Mouse (Mus musculus): ENCODE results near the gene Bcam.

The Bcam gene

DNA sequence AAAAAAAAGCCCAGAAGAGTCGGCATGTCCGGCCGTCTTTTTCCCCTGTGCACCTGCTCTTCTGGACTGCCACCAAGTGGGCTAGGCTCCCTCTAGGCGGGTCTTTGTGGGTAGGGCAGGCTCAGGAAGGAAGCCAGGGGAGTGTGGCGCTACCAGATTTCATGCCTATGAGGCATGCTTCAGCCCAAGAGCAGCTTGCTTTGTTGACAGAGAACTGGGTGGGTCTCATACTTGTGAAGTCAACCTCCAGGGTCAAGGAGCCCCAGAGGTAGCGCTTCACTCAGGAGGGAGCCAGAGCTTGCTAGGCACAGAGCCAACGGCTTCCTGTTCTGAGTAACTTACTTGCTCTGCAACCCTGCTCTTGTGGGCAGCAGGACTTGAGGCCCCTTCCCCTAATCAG lies 17.2 kb downstream of the Bcam start:
- DNase-seq (ENCODE audit: low spot score in 2 of 2), result no peak

DNA sequence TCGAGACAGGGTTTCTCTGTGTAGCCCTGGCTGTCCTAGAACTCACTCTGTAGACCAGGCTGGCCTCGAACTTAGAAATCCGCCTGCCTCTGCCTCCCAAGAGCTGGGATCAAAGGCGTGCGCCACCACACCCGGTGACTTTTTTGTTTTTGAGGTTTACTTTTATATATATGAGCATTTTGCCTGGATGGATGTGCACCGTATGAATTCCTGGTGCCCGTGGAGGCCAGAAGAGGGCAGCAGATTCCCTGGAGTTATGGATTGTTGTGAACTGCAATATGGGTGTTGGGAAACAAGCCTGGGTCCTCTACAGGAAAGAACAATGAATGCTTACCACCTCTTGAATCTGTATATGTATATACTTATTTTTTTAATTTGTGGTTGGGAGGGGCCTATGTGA lies 18.2 kb downstream of the Bcam start:
- no peak for DNase-seq (ENCODE audit: low spot score in 2 of 2)

DNA sequence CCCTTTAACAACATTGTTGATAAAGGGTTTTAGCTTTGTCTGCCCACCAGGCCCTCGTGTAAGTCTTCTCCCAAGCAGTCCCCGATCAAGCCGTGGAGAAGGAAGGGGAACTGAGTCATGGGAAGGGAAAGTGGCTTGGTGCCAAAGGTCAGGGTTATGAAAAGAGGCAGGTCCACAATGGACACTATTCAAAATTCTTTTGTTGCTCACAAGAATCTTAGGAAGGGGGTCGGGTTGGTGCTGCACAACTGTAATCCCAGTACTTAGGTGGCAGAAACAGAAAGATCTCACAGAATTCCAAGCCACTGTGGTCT lies 19.8 kb downstream of the Bcam start:
- DNase-seq (ENCODE audit: low spot score in 2 of 2), result no peak

DNA sequence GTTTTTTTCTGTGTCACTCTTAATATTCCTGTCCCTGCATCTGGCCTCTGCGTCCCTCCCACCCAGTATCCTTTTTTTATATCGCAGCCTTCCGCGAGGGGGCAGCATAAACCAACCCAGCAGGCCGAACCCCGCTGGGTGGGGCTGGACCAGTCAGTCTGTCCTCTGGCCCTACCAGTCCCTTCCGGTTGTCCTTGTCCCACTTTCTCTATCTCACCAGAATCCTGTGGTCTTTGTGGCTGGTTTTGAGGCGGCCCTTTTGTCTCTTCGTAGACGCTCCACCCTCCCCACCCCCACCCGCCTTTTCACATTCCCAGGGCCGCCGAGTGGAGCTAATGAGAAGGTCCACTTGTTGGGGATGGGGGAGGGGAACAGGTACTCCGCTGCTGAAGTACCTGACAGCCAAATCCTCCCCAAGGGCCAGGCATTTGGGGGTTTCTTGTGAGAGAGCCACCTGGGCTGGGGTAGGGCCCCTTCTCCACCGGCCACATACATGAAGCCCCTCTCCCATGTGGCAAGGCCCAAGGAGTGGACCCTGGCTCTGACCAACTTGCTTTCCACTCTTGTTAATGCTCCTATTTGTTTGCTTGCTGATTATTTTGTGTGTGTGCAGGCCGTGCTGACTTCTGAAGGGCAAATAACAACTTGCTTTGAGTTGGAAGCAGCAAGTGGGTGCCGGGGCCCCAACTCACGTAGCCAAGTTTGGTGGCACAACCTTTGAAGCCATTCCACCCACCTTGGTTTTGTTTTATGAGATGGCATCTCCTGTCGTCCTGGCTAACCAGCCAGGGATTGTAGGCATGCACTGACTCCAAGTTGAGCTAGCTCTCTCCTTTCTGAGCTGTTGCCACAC lies 20.4 kb downstream of the Bcam start, which contains the start of gene Nectin2:
TSS of gene Nectin2 (minus strand) at position 267 of the 853 bp plus-strand sequence.
- peak; percentile 76 to 83 for DNase-seq (ENCODE audit: low spot score in 2 of 2)

DNA sequence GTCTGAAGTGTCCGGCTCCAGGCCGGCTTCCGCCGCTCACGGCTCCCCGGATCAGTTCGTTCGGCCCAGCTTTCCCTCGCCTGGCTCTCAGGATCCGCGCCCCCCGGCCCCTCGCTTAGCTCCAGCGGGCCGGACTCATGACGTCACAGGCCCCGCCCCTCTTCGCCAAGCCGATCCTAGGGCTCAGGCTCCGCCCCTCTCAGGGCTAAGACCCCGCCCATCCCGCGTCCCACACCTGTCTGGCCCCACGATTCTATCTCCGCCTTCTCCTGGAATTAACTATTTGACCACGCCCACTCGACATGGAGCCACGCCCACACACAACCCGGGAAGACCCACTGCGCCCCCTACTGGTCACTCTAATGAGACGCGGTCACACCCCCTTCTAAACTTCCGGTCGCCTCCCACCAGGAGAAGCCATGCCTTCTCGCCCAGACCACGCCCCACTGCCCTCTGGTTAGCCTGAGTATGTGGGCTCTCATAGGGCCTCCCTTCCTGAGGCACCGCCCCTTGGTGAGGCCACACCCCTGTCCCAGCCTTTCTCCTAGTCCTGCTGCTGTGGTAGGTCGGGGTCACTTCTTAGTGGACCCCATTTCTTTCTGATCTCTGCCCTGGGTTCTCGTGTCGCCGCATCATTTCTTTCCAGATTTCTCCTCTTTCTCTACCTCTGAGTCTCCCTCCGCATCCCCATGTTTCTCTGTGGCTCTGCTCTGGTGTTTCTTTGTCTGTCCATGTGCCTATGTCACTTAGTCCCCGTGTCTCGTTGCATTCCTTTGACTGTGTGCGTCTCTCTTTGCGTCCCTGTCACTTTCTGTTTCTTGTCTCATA lies 21.2 kb downstream of the Bcam start:
- DNase-seq (ENCODE audit: low spot score in 2 of 2), result peak; percentile 89

DNA sequence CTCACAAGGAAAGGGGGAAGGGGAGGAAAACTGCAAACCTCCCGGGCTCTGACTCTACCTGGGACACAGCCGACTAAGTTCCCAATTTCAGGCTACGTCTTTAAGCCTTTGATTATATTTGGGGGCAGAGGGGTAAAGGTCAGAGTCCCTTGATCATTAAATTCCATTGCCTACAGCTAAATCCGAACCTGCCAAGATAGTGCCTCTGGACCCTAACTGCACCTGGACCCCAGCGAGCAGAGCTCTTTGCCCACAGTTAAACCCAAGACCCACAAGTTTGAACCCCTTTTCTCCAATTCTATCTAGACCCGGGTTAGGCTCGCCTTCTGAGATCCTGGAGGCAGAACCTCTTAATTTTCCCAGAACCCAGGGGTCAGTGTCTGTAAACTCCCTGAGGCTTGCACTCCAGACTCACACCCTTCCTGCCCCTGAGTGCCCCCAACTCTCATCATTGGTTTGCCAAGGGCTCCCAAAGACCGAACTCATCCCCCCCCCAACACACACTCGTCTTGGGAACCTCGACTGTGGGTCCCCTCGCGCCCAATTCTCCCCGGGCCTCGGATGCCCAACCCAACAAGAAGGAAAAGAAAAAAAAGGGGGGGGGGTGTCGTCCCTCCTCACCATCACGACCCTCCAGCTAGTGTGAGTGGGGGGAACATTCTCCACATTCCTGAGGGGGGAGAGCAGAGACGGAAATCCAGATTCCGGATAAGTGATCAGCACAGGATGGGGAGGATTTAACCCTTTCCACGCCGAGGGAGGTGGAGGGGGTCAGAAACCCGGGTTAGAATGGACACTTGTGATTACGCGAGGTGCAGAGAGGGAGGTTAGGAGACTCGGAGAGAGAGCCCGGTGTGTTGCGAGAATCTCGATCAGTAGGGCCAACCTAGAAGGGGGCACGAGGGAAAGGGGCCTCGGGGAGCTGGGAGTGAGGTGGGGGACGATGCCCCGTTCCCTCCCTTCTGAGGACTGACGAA lies 22.3 kb downstream of the Bcam start:
- no peak for DNase-seq (ENCODE audit: low spot score in 2 of 2)

DNA sequence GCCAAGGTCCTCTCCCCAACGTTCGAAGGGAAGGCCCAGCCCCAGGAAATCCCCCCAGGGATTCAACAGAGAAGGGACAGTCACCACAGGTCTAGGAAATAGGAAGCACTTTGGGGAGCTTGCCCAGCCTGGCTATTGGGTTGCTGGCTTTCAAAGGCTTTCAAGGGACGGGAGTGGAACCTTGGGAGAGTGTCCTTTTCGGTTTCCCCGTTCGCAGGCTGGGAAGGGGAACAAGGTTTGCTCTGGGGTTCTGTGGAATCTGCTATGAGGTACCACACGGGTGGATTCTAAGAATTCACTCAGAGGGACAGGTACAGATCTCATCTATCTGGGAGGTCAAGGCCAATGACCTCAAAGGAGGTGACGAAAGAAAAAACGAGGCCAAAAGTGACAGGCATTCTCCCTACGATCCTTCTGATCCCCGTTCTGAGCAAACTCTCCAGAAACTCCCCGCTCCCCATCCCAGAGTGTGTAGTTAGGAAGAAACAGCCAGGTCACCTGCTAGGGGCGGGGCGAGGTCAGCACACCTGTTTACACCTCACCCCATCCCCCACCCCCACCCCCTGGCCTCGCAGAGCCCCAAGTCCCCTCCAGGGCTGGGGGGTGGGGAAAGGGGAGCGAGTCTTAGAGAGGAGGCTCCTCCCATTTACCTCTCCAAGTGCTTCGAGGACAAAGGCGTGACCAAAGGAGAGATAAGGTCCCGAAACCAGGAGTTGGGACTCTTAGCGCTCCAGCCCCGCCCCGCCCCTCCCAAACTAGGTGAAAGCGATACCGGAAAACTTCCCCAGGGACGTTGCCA lies 23.2 kb downstream of the Bcam start:
- no peak for DNase-seq (ENCODE audit: low spot score in 2 of 2)

DNA sequence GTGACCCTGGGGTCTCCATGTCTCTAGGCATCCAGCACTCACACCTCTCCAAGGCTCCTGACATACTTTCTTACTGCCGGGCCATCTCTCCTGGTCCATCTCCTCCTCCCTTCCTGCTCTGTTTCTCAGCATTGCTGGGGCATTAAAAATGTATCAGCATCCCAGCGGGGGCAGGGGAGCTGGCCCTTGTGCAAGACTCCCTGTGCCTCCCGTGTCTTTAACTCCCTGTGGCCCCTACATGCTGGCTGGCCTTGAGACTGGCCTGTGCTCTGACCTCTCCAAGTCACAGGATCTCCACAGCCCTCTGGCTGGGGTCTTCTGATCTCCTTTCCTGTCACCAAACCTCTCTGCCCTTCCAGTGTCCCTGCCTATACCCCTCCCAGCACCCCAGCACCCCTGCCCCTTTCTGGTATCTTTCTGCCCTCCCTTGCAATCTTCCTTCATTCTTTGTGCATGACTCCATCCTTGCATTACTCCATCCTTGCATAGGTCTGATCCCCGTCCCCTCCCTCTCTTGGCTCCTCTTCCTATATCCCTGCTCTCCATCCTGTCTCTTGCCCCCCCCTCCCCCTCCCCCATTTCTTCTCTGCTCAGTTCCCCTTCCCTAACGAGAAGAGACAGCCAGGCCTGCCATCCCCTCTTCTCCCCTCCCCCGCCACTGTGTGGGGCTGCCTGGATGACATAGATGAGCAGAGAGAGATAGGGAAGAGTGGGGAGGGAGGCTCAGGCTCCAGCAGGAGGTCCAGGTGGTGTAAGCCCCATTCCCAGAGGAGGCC lies 24.2 kb downstream of the Bcam start:
- no peak for DNase-seq (ENCODE audit: low spot score in 2 of 2)

DNA sequence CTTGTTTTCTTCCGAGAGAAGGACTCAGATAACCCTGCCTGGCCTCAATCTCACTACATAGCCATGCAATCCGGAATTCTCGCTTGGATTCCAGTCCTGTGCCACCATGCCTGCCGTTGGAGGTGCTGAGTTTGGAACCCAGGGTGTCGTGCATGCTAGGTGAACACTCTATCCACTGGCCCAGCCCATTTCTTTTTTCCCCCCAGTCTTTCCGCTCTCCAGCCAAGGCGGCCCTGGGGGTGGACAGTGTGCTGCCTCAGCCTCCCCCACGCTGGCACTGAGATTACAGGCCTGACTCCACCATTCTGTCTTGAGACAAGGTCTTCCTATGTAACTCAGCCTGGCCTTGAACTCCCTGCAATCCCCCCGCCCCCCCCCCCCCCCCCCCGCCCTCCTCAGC lies 24.8 kb downstream of the Bcam start:
- no peak for DNase-seq (ENCODE audit: low spot score in 2 of 2)

DNA sequence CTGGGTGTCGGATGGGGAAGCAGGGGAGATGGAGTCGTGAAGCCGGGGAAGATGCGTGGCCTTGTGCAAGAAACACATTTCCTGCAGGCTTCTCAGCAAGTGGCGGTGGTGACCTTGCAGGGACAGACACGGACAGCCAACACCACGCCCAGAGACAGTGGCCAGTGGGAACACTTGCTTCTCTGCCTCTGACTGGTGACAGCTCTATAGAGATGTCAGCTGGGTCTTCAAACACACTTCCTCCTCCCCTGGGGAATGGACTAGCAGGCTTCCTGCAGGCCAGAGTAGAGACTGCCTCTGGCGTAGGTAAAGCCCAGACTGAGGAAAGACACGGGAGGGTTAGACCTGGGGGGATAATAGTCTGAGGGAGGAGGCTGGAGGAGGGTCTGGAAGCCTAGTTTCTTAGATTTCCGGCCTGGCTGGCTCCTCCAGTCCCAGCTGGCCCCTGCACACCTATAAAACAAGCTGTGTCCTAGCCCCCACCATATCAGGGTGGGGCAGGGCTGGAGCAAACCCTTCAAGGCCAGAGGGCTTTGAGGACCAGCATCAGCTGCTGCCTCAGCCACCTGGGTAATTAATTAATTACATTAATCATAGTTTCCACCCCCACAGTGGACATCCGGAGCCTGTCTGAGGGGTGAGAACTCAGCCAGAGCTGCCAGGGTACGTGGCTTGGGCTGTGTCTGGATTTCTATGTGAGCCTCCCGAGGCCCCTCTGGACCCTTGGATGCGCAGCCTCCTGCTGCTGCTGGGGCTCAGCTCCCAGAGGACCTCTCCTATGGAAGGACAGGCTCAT lies 26.0 kb downstream of the Bcam start:
- DNase-seq (ENCODE audit: low spot score in 2 of 2), result no peak

DNA sequence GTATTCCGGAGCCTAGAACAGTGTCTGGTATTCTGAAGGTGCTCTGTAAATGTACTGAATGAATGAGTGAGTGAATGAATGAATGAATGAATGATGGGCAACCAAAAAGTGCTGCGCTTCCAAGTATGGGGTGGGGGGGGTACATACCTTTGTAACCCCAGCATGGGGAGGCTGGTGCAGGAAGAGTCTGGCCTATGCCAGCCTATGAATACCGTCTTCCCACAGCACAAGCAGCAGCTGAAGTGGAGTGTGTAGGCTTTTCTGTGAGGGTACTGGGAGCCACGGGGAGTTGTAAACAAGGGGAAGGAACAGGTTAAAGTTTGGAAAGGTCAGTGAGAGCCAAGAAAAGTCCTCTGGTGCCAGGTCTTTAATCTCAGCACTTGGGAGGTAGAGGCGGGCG lies 27.0 kb downstream of the Bcam start:
- no peak for DNase-seq (ENCODE audit: low spot score in 2 of 2)

DNA sequence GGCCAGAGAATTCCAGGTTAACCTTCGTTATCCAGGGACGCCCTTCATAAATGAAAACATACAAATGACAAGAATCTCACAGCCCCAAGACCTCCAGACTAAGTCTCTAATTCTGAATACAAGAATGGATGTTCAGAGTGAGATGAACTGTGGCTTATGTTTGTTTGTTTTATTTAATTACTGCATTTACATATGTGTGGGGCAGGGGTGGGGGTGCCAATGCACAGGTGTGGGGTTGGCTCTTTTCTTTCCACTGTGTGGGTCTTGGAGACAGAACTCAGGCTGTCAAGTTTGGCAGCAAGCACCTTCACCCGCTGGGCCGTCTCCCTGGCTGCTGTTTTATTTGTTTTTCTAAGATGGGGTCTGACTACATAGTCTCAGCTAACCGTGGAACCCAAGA lies 28.3 kb downstream of the Bcam start:
- no peak for DNase-seq (ENCODE audit: low spot score in 2 of 2)

DNA sequence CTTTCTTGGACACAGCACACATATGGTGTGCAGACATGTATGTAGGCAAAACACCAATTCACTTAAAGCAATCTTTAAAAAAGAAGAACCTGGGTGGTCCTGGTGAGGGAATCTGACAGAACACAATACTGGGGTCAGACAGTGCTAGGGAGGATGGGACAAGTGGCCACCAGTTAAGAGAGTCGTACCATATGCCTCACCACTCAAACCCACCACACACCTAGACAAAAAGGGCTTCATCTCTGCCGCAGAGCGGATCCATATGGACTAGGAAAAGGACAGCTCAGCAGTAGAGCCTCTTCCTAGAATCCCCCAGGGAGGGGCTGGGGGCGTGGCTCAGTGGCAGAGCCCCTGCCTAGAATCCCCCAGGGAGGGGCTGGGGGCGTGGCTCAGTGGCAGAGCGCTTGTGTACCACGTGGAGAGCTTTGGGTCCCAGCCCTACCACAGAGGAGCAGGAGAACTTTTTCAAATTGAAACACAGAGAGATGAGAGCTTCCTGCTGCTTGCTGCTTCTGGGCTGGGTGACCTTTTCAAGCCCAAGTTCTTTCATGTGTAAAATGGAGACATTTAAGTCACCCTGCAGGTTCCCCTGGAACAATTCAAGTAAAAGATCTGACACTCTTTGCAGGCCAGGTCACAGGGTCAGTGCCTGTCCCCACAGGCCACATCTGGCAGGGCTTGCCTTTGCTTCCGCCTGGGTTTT lies 29.3 kb downstream of the Bcam start:
- DNase-seq (ENCODE audit: low spot score in 2 of 2), result no peak

DNA sequence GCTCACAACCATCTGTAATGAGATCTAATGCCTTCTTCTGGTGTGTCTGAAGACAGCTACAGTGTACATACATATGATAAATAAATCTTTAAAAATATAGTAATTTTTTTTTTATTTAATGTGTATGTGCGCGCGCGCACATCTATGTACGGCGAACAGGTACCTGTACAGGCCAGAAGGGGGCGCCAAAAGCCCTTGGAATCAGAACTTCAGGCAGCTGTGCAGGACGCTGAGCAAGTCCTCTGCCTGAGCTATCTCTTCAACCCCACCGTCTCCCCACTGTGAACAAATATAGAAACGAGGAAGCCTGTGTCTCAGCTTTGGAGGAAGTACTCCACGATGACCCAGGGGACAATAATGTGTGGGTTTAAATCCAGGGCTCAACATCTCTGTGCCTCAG lies 30.5 kb downstream of the Bcam start:
- DNase-seq (ENCODE audit: low spot score in 2 of 2), result no peak

DNA sequence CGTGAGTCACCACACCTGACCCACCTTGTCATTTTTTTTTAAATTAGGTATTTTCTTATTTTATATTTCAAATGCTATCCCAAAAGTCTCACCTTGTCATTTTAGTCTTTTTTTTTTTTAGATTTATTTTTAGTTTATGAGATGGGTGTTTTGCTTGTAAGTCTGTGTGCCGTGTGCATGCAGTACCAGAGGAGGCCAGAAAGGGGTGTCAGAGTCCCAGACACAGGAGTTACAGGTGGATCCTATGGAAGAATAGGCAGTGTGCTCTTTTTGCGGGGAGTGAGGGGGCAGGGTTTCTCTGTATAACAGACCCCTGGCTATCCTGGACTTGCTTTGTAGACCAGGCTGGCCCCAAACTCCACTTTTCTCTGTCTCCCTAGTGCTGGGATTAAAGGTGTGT lies 32.0 kb downstream of the Bcam start:
- DNase-seq (ENCODE audit: low spot score in 2 of 2), result no peak

DNA sequence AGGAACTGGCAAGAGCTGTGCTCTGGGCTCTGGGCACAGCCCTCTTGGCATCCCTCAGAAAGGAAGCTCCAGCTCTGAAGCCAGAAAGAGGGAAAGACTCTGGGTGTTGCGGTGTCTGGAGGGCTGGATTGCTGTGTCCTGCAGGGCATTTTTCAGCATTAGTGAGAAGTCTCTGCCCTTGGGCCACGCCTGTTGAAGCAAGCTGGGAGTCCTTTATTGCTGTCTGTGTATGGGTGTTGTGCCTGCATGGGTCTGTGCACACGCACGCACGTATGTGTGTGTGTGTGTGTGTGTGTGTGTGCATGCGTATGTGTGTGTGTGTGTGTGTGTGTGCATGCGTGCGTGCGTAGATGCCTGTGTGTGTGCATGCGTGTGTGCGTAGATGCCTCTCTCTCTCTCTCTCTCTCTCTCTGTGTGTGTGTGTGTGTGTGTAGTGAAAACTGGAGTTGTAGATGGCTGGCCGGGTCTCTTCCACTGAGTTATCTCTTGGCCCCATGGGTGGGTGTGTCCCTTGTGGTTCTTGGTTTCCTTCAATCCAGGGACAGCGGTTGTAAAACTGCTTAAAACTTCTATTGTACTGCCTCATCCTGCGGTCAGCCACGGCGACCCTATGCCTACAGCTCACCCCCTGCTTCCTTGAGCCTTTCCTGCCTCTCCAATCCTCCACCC lies 34.3 kb downstream of the Bcam start:
- DNase-seq (ENCODE audit: low spot score in 2 of 2), result no peak

DNA sequence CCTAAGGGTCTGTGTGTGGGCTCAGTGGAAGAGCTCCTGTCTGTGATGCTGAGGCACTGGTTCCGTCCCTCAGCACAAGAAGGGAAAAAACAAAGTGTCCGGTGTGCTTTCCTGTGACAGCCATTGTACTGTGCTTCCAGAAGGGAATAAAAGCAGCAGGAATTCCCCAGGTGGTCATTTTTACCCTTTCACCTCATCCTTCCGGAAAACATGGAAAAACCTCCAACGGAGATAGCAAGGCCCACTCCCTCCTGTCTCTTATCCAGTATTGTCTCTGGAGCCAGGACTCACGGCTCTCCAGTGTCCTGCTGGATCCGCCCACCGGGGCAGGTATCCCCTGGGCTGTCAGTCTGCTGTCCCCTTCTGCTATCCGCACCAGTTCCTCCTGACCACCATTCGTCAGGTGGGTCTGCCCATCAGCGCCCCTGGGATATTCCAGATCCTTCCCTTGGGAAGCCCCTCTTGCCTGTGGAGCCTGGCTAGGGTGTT lies 36.6 kb downstream of the Bcam start:
- DNase-seq (ENCODE audit: low spot score in 2 of 2), result no peak

DNA sequence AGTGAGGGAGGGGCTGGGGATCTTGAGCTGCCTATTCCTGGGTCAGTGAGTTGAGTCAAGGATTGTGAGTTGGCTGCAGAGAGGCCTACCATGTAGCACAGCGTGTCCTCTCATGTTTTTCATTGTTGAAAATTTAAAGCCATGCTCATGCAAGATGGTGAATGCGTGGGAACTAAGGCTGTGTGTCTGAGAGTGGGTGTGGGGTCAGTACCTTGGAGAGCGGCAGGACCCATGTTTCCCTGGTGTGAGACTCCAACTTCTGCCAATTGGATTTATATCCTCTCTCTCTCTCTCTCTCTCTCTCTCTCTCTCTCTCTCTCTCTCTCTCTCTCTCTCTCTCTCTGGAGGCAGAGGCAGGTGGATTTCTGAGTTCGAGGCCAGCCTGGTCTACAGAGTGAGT lies 44.3 kb downstream of the Bcam start:
- no peak for DNase-seq (ENCODE audit: low spot score in 2 of 2)
